Mouse (Mus musculus) kidney, adult 18-20 months (tissue): ENCODE data around the gene Tmem102.

Experiments used
- DNase-seq: peaks from one replicate; pipeline ENCODE4 v3.0.0; 2021

The Tmem102 gene

DNA sequence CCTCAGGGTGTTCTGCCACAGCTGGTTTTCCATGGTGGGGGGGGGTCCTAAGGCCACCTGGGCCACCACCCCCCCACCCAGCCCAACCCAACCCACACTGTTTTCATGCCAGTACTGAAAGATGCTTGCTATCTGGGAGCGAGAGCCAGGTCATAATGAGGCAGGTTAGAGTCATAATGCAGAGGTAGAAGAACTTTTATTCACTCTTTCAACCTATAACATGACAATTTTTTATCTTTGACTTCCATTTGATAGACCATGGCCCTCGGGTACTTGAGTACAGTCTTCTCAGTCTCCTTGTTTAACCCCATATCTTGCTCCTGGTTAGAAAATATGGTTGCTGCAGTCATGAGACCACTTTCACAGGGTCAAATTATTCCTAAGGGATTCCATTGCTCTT is 12.9 kb upstream of the Tmem102 start, which contains the start of gene Spem2:
Spem2 (minus strand) TSS at position 101 of the 400 bp plus-strand sequence.
- no peak for DNase-seq

DNA sequence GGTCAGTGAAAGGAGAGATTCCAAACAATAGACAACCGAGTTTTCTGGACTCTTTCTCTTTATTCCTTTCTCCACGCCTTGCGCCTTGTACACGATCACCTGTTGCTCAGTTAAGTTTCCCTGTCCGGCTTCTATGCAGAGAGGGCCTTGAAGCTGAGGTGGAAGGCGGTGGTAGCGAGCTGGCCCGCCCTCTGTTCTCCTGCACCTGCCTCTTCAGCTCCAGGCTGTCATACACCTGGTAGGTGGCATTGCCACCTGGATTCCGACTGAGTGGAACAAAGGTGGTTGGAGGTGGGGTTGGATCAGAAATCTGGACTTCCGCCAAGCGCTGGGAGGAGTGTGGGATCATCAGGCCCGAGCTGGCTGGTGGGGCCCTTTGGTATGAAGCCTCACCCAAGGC is 11.1 kb upstream of the Tmem102 start:
- DNase-seq = no peak

DNA sequence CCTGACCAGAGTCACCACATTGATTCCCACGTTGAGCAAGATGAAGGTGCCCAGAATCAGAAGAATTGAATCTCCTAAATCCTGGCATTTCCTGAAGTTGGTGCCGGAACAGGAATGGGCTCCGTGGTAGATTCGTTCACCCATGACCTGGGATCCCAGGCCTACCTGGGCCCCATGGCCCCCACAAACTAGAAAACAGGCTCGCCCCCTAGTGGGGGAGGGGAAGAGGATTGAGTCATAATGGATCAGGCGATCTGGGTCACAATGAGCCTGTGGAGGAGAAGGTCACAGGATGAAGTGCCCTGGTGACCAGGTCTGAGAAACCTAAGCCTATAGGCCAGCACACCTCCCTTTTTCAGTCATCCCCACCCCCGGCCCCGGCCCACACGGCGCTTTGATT is 9.7 kb upstream of the Tmem102 start, which contains the start of gene Gm39566:
Gm39566 (minus strand) TSS at position 144 of the 400 bp plus-strand sequence.
- DNase-seq = no peak

DNA sequence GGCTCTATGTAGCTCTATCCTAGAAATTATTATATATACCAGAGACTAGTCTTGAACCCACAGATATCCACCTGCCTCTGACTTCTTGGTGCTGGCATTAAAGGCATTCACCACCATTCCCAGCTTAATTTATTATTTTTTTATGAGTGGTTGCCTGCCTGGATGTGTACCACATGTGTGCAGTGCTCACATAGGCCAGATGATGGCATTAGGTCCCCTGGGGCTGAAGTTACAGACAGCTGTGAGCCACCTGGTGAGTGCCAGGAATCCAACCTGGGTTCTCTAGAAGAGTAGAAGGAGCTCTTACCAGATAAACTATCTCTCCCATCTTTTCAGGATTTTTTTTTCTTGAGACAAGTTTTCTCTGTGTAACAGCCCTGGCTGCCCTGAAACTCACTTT is 4.9 kb upstream of the Tmem102 start:
- DNase-seq = no peak

DNA sequence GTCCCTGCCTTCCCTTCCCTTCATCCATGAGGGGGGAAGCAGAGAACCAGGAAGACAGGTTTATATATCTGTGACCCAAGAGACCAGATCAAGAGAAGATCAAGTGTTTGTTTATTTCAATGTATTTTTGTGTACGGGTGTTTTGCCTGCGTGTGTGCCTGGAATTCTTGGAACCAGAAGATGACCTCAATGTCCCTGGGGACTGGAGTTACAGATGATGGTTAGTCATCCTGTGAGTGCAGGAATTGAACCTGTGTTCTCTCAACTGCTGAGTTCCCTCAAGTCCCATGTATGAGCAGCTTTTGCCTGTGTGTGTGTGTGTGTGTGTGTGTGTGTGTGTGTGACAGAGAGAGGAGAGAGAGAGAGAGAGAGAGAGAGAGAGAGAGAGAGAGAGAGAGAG is 2.2 kb upstream of the Tmem102 start:
- no peak for DNase-seq

DNA sequence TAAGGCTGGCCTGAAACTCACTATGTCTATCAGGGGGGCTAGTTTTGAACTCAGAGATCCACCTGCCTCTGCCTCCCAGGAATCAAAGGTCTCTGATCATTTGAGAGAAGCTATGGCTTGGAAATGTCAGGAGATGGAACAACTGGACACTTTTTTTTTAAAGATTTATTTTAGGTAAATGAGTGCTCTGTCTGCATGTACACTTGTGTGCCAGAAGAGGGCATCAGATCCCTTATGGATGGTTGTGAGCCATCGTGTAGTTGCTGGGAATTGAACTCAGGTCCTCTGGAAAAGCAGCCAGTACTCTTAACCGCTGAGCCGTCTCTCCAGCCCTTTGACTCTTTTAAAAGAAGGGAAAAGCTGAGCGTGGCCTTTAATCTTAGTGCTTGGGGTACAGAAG is 954 bp upstream of the Tmem102 start:
- DNase-seq = no peak

DNA sequence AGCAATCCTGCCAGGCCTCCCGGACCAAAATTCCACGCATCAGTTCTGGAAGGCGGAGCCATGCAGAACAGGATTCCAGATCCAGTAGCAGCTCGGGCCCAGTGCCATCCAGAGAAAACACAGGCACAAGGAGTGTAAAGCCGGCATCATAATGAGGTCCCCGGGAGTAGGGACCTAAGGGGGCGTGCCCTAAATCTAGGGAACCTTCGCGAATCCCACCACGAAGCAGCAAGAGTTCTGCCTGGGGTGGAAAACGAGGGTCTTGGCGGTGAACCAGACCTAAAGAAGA is 828 bp downstream of the Tmem102 start:
- no peak for DNase-seq

DNA sequence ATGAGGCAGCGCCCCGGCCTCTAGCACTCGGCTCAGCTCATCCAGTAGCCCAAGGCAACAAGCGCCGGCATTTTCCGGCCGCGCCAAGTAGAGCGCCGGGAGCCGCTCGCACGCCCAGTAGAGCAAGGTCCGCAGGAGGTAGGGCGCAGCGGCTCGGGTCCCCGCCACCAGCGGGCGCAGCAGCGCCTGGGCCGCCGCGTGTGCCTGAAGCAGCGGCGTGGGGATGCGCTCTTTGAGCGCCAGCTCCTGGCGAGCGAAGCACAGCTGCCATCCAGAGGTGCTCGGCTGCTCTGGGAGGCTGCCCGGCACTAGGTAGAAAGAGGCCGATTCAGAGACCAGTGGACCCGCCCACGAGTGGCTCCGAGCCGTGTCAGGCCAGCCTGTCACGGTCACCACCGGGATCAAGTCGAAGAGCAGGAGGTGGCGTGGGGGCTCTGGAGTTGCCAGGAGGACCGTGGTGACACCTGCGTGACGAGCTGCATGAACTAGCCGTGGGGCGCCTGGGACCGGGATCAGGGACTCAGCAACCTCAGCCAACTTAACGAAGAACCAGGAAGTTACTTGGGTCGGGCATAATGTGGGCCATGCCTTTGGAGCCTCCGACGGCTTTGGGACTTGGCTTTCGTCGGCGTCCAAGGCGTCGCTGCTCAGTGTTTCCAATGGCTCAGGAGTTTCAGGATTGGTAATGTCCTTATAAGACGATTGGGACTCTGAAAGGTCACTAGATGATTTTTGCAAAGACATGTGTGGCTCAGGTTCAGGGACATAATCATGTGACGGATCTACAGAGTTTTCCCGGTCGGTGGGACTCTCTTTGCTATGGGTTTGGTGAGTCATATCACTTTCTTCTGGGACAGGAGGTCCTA is 1.4 kb downstream of the Tmem102 start:
- DNase-seq = peak; percentile 84

DNA sequence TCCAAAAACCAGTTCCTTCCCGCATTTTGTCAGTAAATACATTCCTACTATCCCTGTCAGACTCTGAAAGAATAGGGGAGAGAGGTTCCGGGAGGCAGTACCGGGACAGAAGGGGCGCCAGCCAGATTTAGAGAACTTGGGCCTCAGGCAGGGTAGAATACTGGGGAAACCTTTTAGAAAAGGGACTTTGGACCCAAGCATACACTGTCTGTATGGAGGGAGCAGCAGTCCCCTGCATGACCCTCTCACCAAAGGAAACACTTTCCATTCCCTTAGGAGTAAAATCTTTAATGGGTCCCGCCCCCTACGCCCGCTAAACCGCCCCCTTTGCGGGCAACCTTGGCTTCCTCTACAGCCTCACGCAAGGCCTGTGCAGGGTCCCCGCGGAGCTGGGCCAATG is 2.1 kb downstream of the Tmem102 start:
- DNase-seq = no peak

DNA sequence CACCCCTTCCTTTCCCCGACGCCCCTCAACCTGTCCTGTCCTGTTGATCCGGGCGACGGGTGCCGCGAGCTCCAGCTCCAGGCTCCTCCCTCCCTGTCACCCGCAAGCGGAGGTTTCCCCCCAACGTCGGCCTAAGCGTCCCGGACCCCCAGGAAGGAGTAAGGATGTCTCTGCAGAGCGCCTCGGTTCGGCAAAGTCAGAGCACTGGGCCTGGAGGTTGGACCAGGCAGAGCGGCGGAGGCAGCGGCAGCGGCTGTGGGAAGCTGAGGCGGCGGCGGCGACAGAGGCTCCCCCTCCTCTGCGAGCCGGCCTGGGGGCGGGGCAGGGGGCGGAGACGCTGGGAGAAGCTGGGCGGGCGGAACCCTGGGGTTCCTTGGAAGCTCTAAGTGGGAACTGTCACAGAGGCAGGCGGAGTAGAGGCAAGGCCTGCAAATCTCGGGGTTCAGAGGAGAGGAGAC is 2.7 kb downstream of the Tmem102 start:
- peak; percentile 86 for DNase-seq

DNA sequence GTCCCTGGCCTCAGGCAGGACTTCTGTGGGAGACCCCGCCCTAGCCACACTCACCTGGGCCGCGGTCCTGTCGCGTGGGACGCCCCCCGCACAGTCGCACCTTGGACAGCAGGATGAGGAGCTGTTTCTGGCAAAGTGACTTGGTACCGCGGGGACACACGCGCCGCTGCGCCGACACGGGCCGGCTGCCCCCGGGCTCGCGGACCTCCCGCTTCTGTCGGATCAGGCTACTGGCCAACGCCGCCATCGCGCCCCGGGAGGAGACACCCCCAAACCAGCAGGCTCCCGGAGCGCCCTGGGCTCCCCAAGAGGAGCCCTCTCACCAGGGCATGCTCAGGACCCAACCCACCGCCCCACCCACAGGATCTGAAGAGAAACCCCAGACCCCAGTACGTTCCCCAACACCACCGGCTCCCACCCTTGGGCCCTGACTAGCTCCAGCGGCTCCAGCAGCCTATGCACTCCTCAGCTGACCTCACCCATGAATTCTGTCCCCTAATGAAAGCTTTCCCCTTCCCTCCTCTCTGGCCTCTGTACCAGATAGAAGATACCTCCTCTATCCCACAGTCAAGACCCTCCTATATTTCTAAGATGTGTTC is 3.9 kb downstream of the Tmem102 start, which contains the start of gene Fgf11:
Fgf11 (minus strand) TSS at position 479 of the 599 bp plus-strand sequence.
- no peak for DNase-seq

DNA sequence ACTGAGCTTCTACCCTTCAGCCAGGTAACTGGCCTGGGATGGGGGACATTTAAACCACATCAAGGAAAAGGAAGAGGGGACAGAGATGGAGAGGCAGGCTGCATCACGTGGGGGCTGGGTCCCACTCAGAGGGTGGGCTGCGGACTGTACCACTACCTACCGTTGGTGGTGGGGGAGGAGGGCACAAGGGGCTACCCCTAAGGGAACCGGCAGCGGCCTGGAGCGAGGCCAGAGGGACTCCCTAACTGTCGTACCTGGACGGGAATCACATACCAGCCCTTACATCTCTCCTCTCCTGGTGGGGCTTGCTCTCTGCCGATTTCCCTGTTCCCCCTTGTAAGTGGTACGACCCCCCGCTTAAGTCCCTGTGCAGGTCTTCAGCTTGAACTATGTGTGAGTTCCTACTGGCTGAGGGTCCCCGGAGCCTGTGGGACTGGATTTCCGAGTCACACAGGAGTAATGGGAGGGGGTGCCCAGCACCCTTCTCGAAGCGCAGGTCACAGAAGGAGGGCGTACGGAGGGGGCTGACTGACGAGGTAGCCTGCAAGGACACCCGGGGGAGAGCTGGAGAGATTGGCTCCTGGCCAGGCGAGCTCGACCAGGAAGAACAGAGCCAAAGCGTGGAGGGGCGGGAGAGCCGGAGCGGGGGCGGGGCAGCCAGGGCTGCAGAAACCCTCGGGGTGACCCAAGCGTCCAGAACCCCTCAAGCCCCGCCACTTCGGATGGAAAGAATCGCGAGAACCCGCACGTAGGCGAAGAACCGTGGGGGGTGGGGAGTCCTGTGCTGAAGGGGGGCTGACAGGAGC is 4.8 kb downstream of the Tmem102 start:
- DNase-seq = peak; percentile 54

DNA sequence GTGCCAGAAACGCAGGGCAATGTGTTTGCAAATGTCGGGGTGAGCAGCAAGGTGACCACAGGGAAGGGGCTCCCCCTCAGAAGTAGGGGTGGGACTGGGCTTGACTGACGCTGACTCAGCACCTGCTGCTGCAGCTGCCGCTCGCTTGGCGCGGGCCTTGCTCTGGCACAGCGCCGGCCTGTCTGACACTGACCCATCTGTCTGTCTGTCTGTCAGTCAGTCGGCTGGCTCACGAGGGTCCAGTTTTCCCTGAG is 5.4 kb downstream of the Tmem102 start:
- DNase-seq = no peak

DNA sequence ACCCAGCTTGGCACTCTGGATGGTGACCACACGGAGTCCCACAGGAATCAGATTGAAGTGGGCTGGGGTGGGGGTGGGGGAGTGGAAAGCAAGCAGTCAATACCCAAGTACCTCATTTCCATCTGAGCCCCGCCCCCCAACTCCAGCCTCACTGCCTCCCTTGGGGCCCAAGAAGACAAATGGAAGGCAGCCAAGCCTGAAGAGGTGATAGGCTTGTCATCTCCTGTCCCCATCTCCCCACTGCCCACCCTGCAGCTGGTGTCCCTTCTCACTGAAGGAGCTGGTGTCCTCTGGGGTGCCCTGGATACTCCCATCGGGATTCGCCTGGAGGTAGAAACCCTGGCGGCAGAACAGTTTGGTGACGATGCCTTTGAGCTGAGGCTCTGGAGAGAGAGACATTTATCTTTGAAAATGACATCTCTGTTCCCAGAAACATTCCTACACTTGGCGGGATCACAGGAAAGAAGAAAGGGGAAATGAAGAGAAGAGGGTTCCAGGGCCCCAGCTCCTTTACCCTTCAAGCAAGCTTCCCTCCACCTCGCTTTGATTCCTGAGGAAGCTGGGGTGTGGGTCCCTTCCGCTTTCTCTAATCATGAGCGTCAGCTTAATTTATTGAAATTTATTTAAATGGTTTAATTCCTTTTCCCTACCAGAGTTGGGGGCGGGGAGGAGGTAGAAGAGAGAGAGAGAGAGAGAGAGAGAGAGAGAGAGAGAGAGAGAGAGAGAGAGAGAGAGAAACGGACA is 5.9 kb downstream of the Tmem102 start:
- no peak for DNase-seq

DNA sequence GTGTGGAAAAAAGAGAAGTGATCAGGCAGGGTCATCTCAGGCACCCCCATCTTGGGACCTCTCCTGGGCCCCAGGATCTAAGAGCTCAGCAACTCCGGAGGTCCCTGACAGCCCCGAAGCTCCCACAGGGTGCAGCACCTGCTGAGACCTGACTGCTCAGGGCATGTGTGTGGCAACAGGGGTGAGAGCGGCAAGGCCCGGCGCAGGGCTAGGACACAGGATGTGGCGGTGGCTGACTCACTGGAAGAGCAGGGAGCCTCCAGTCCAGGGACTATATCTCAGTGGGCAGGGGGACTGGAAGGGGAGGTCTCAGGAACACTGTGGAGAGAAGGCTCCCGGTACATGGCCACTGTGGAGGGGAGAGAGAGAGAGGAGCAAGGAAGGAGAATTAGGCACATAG is 7.5 kb downstream of the Tmem102 start:
- DNase-seq = no peak

DNA sequence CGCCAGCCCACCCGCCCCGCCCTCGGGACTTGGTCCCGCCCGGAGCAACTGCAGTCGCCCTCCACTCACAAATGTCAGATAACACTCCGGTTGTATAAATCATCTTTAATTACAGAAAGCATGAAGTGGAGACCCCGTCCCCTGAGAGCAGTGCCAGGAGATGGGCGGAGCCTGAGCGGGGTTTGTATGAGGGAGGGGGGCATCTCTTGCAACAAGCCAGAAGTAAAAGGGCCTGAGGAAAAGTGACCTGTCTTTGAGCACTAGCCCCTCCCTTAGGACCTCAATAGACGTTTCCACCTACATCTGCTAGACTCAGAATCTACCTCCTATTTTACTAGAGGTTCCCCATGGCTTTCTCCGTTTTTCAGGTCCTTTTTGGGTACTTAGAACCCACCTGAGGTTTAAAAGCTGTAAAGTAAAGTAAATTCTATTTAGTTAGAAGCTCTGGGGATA is 9.4 kb downstream of the Tmem102 start:
- DNase-seq = no peak

DNA sequence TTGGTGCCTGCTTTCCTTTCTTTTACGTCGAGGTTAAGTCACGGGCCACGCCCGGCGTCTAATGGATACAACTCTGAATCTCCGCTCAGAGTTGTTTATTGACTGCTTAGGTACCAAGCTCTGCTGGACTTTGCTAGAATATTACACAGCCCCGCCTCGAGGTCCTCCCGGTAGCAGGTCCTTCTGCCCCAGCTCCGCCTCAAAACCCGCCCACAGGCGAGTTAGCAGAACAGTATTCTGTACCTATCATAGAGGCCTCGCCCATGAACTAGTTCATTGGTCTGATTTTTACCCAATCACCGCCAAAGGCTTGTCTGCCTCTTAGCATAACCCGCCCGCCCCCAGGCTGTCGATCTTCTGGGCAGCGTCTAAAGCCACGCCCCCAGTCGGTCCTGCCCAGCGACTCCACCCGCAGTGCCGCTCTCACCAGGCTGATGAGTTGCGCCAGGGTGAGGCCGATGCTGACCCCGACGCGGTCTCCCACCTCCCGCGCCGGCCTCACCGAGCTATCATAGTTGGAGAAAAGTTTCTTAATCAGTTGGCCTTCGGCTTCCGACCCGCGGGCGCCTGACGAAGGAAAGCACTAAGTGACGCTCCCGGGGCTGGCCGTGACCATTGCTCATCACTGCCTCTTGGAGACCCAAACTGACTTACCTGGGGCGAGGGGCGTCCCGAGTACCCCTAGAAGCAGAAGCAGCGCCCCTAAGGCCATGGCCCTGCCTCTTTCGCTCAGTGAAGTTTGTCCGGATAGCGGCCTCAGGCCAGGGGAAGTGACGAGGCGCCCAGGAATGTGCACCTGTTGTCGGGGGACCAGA is 10.0 kb downstream of the Tmem102 start, which contains the start of gene Chrnb1:
Chrnb1 (minus strand) TSS at position 776 of the 815 bp plus-strand sequence.
- peak; percentile 93 for DNase-seq

DNA sequence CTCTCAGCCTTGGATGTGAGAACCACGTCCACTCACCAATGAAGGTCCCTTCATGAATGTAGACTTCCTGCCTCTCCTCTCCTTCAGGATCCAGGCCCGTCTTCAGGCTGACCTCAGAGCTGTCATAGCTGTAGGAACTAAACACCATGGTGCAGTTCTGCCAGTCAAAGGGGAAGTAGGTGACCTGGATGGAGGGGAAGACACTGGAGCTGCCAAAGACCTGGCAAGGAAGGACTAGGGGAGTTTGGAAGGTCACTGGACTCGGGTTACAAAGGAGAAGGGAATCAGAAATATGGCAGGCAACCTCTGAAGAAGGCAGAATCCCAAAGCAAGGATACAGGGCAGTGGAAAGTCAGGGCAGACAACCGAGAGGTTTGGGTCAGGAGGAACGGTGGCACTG is 12.0 kb downstream of the Tmem102 start:
- DNase-seq = no peak

DNA sequence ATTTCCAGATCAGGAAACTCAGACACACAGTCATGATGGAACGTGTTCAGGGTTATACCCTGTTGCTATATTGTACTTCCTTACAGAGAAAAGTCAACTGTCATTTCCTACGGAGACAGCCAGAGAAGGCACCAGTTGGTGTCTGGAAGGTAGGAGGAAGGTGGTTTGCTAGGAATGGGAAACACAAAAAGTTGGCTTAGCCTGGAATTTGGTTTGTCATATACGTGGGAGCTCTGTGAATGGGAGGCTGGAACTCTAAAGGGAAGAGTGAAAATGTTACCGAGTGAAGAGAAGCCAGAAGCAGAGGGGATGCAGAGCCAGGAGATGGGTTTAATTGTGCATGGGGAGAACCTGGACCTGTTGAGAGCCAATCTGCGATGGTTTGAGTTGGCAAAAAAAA is 14.0 kb downstream of the Tmem102 start:
- no peak for DNase-seq

DNA sequence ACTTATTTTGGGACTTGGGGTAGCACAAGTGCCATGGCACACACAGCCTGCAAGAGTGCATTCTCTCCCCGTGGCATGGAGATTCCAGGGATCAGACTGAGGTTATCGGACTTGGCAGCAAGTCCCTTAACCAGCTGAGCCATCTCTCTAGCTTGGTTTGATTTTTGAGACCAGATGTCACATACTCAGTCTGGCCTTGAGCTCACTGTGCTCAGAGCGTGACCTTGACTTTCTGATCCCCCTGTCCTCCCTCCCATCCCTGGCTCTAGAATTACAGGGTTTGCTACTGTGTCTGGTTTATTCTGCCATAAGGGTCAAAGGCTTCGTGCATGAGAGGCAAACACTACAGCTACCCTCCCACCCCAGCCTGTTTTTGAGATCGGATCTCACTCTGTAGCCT is 16.0 kb downstream of the Tmem102 start:
- DNase-seq = no peak

DNA sequence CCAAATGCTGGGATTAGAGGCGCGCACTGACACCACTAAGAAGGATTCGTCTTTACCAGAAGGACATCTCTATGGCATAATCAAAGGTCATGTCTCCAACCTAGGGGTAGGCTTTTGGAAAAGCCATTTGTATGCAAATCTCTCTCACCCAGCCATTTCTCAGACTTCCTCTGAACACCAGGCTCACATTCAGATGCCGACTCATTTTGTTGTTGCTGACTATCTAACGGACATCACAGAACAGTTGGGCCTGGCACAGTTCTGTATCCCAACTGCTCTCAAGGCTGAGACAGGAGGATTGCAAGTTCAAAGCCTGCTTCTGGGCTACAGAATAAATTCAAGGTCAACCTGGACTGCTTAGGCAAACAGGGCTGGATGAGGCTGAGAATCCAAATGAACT is 18.1 kb downstream of the Tmem102 start:
- no peak for DNase-seq

DNA sequence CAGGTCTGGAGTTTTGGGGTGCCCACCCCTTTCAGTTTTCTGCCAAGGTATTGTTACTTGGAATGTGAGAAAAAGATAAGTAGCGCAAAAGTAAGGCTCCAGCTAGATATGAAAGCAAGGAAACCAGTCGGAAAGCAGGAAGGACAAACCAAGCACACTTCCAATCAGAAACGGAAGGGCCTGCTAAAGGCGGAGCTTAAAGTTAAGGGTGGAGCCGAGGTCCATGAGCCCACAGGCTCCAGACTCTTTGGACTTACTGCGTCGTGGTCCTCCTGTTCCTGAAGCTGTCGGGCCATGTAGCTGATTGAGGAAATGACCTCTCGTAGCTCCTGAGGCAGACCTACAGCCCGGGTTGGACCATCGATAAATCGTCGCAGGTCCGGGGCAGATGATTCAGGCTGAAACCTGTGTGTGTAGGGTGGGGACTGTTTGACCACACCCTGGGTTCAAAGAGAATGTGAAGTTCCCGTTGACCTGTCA is 20.6 kb downstream of the Tmem102 start:
- peak; percentile 49 for DNase-seq
